19 mouse cellular contexts compared by ENCODE assay signal in the genomic region with DNA sequence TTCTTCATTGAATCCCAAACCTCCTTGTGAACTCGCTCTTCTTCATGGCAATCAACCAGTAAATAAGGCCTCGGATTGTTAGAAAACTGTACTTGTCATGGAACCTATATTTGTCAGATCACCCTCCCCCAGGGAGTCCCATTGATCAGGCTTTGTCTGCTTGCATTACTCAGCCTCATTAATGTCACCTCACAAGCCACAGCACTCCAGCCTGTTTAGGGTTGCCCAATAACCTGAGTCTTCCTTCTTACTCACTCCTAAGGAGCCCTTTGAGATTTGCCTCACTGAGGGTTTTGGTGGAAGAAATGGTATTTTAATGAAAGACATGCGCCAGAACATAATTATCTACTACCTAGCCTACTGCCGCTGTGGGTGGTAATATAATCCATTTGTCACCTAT.
DNase-seq lines count a peak whose midpoint lies in the region; ATAC-seq lines count a peak whose summit lies in the region.
"Had no signal": no experiment of that assay in that cellular context is flagged by ENCODE, and none has a peak within 500 bp of the region (broad histone marks: within the 10 kb centered on the region; RNA-seq: fewer than 3 reads in every experiment).

No protein-coding gene starts in this region.

- H3K9me3 ChIP-seq in neural tube, embryonic 15.5 days (replicated peaks): no peaks in the 10 kb centered on the region
- no peaks in the 10 kb centered on the region for H3K9me3 ChIP-seq in embryonic facial prominence, embryonic 10.5 days
- H3K9me3 ChIP-seq in neural tube, embryonic 14.5 days (ENCODE audit: control insufficient read depth, low read length): no peaks in the 10 kb centered on the region
- no peaks in the 10 kb centered on the region for H3K9me3 ChIP-seq in liver, embryonic 11.5 days (ENCODE audit: control insufficient read depth, low read length)
- H3K9me3 ChIP-seq: G1E; stomach, embryonic 15.5 days had no signal

- no peak for ATAC-seq in neural tube, embryonic 15.5 days (ENCODE audit: low FRiP score)
- ATAC-seq in neural tube, embryonic 14.5 days (ENCODE audit: low read depth): peak; percentile 63
- ATAC-seq in liver, embryonic 11.5 days (replicated peaks; ENCODE audit: low FRiP score): no peak
- ATAC-seq: CD4-positive, CD25-positive, alpha-beta regulatory T cell, adult 4 months; inflammation-experienced regulatory T-cells, adult 6 months; liver, postnatal 0 days had no signal

- DNase-seq in neural tube, embryonic 10.5 days (ENCODE audit: extremely low spot score, low spot score): peak; percentile 13
- peak; percentile 8 for DNase-seq in embryonic facial prominence, embryonic 10.5 days (ENCODE audit: low spot score)
- DNase-seq in mesoderm, embryonic 11.5 days (ENCODE audit: low read depth, low spot score): peak; percentile 27
- no peak for DNase-seq in heart, postnatal 14 days
- DNase-seq in liver, embryonic 11.5 days (ENCODE audit: low spot score): no peak
- DNase-seq in lung, postnatal 4 days: no peak
- DNase-seq: cerebellum, adult 2 months; gastrocnemius, postnatal 25 days; kidney, postnatal 4 days; liver, postnatal 0 days; lung, postnatal 14 days; thymus, adult 2 months had no signal

- no peaks in the 10 kb centered on the region for H3K27me3 ChIP-seq in neural tube, embryonic 15.5 days (replicated peaks)
- no peaks in the 10 kb centered on the region for H3K27me3 ChIP-seq in embryonic facial prominence, embryonic 10.5 days (replicated peaks; ENCODE audit: low read depth, poor library complexity, severe bottlenecking)
- H3K27me3 ChIP-seq in neural tube, embryonic 14.5 days (ENCODE audit: control insufficient read depth, insufficient read depth, low read length): no peaks in the 10 kb centered on the region
- no peaks in the 10 kb centered on the region for H3K27me3 ChIP-seq in liver, embryonic 11.5 days (replicated peaks; ENCODE audit: control insufficient read depth, insufficient read depth, low read length)
- H3K27me3 ChIP-seq: stomach, embryonic 15.5 days had no signal

- peaks cover 10% of the 10 kb centered on the region for H3K4me1 ChIP-seq in neural tube, embryonic 15.5 days
- peaks cover 23% of the 10 kb centered on the region for H3K4me1 ChIP-seq in embryonic facial prominence, embryonic 10.5 days
- no peaks in the 10 kb centered on the region for H3K4me1 ChIP-seq in neural tube, embryonic 14.5 days (ENCODE audit: control insufficient read depth, insufficient read depth, low read length)
- H3K4me1 ChIP-seq in liver, embryonic 11.5 days (replicated peaks; ENCODE audit: control insufficient read depth, insufficient read depth, low read length): no peaks in the 10 kb centered on the region
- H3K4me1 ChIP-seq: stomach, embryonic 15.5 days had no signal

- intact Hi-C loops in heart, postnatal 14 days (cut with DNase I): no loop called here

- no peaks in the 10 kb centered on the region for H3K36me3 ChIP-seq in neural tube, embryonic 15.5 days
- no peaks in the 10 kb centered on the region for H3K36me3 ChIP-seq in embryonic facial prominence, embryonic 10.5 days (replicated peaks)
- no peaks in the 10 kb centered on the region for H3K36me3 ChIP-seq in neural tube, embryonic 14.5 days (ENCODE audit: control insufficient read depth, insufficient read depth, low read length)
- H3K36me3 ChIP-seq in liver, embryonic 11.5 days (ENCODE audit: control insufficient read depth, insufficient read depth, low read length): no peaks in the 10 kb centered on the region
- H3K36me3 ChIP-seq: G1E; stomach, embryonic 15.5 days had no signal

- no peak overlapping the region for H3K27ac ChIP-seq in neural tube, embryonic 15.5 days (replicated peaks)
- no peak overlapping the region for H3K27ac ChIP-seq in embryonic facial prominence, embryonic 10.5 days (replicated peaks)
- no peak overlapping the region for H3K27ac ChIP-seq in neural tube, embryonic 14.5 days (ENCODE audit: low read depth, low read length)
- no peak overlapping the region for H3K27ac ChIP-seq in liver, embryonic 11.5 days (ENCODE audit: low read depth, low read length)
- H3K27ac ChIP-seq: stomach, embryonic 15.5 days had no signal

- no peak overlapping the region for H3K9ac ChIP-seq in neural tube, embryonic 15.5 days (replicated peaks)
- H3K9ac ChIP-seq in neural tube, embryonic 14.5 days (replicated peaks; ENCODE audit: low read depth, low read length): no peak overlapping the region
- no peak overlapping the region for H3K9ac ChIP-seq in liver, embryonic 11.5 days (ENCODE audit: low read depth, low read length)
- H3K9ac ChIP-seq: liver, postnatal 0 days; stomach, embryonic 15.5 days had no signal

- H3K4me2 ChIP-seq in neural tube, embryonic 15.5 days: no peak overlapping the region
- no peak overlapping the region for H3K4me2 ChIP-seq in neural tube, embryonic 14.5 days (ENCODE audit: low read depth, low read length)
- no peak overlapping the region for H3K4me2 ChIP-seq in liver, embryonic 11.5 days
- H3K4me2 ChIP-seq: stomach, embryonic 15.5 days had no signal

- H3K4me3 ChIP-seq in neural tube, embryonic 15.5 days (replicated peaks): no peak overlapping the region
- no peak overlapping the region for H3K4me3 ChIP-seq in embryonic facial prominence, embryonic 10.5 days
- H3K4me3 ChIP-seq in neural tube, embryonic 14.5 days (ENCODE audit: low read depth, low read length): no peak overlapping the region
- H3K4me3 ChIP-seq in liver, embryonic 11.5 days (ENCODE audit: low read depth, low read length): no peak overlapping the region
- H3K4me3 ChIP-seq: erythroblast, embryonic 14.5 days; stomach, embryonic 15.5 days had no signal

- WGBS in neural tube, embryonic 15.5 days: 41% methylated on average over 4 of the region's 4 CpGs
- WGBS in embryonic facial prominence, embryonic 10.5 days: 47% methylated on average over 4 of the region's 4 CpGs
- WGBS in neural tube, embryonic 14.5 days: 24% methylated on average over 4 of the region's 4 CpGs
- WGBS in liver, embryonic 11.5 days: 73% methylated on average over 4 of the region's 4 CpGs

Comparison
In these comparisons a context has a peak if more than half of its experiments do, and no peak if none do; other contexts are left out.
1. DNase-seq: peak in neural tube, embryonic 10.5 days (single experiment), embryonic facial prominence, embryonic 10.5 days (single experiment) and mesoderm, embryonic 11.5 days (single experiment); none in heart, postnatal 14 days (0 of 2), liver, embryonic 11.5 days (single experiment) and lung, postnatal 4 days (0 of 2).